Mouse (Mus musculus) hematopoietic multipotent progenitor cell, adult 10-12 weeks (in vitro differentiated cells): ENCODE results near the gene Clec4e. TPM values are rescaled to one million over a fixed set of nuclear protein-coding genes. Genes with fewer than 3 reads are reported as not detected.

Experiments
- polyA plus RNA-seq: library from polyadenylated mRNA; stranded (reverse); fragments of >175 nt; gene quantifications from 2 replicates; pipeline ENCODE4 v1.2.3, GENCODE M21; 2012; ENCODE audit warnings: low replicate concordance

Gene Clec4e
- 0.35 and 0.78 TPM in 2 replicates for polyA plus RNA-seq

GRCm38 (mm10) chr6:123289753-123290152 is at the start of gene Clec4e:
Gene Clec4e, minus strand, starts transcription at chr6:123289870.

GRCm38 (mm10) chr6:123308033-123308432 is 18.4 kb upstream of the Clec4e start, which contains the start of gene Vmn2r19:
Gene Vmn2r19, plus strand, starts transcription at chr6:123308333.

GRCm38 (mm10) chr6:123261555-123262161 is 28.0 kb downstream of the Clec4e start, which contains the start of gene Clec4d:
Gene Clec4d, plus strand, starts transcription at chr6:123262111.

Other genes with a start within 250 kb of the Clec4e start
- gene Clec4b1, start 239.9 kb downstream of the Clec4e start, polyA plus RNA-seq = 0.51 TPM in 1 of 2 replicates, not detected in the other
- gene Clec4a2, start 183.4 kb downstream of the Clec4e start, polyA plus RNA-seq = 15.8 and 16.7 TPM in 2 replicates
- gene Clec4b2, start 117.0 kb downstream of the Clec4e start, polyA plus RNA-seq = not detected in 2 replicates
- 2.1 and 8.8 TPM in 2 replicates for gene Clec4n, start 60.0 kb downstream of the Clec4e start, polyA plus RNA-seq
- gene Clec4d, start 27.8 kb downstream of the Clec4e start, polyA plus RNA-seq = 0.77 and 0.84 TPM in 2 replicates
- gene Vmn2r19, start 18.5 kb upstream of the Clec4e start, polyA plus RNA-seq = not detected in 2 replicates
- gene Vmn2r20, start 128.2 kb upstream of the Clec4e start, polyA plus RNA-seq = not detected in 2 replicates
- gene Vmn2r21, start 243.5 kb upstream of the Clec4e start, polyA plus RNA-seq = 0.05 TPM in 1 of 2 replicates, not detected in the other